Mouse (Mus musculus) erythroblast, embryonic 14.5 days (primary cell): ENCODE data around the gene Sppl3. TPM values are rescaled to one million over a fixed set of nuclear protein-coding genes. Genes with fewer than 3 reads are reported as not detected.

ENCODE experiments used
- H3K27me3 ChIP-seq: 2 replicates; pipeline ENCODE4 v1.6.1; 2012; ENCODE audit warnings: inconsistent platforms; ENCODE audit not compliant: control insufficient read depth
- H3K36me3 ChIP-seq: 2 replicates; pipeline ENCODE4 v1.6.1; 2012; ENCODE audit warnings: mild to moderate bottlenecking, inconsistent platforms; ENCODE audit not compliant: control insufficient read depth
- H3K4me1 ChIP-seq: 2 replicates; pipeline ENCODE4 v1.6.1; 2012; ENCODE audit warnings: inconsistent platforms; ENCODE audit not compliant: control insufficient read depth
- H3K4me3 ChIP-seq: replicated peaks from 2 replicates; pipeline ENCODE3; 2012; ENCODE audit warnings: moderate library complexity, mild to moderate bottlenecking, inconsistent platforms
- H3K9me3 ChIP-seq: 2 replicates; pipeline ENCODE4 v1.6.1; 2012; ENCODE audit warnings: low read length, inconsistent platforms, mixed read lengths; ENCODE audit not compliant: control insufficient read depth
- GATA1 ChIP-seq: IDR thresholded peaks from 2 replicates; pipeline ENCODE4 v1.6.1; 2012; ENCODE audit warnings: low read length, inconsistent platforms, mixed read lengths
- TAL1 ChIP-seq: IDR thresholded peaks from 3 replicates; pipeline ENCODE4 v1.6.1; 2012; ENCODE audit warnings: low read length, inconsistent platforms, mixed read lengths
- polyA plus RNA-seq: library from polyadenylated mRNA; stranded (reverse); fragments of >175 nt; gene quantifications from 2 replicates; pipeline ENCODE4 v1.2.3, GENCODE M21; 2012

Gene Sppl3
- polyA plus RNA-seq, 1 experiment = 4.6 TPM

DNA sequence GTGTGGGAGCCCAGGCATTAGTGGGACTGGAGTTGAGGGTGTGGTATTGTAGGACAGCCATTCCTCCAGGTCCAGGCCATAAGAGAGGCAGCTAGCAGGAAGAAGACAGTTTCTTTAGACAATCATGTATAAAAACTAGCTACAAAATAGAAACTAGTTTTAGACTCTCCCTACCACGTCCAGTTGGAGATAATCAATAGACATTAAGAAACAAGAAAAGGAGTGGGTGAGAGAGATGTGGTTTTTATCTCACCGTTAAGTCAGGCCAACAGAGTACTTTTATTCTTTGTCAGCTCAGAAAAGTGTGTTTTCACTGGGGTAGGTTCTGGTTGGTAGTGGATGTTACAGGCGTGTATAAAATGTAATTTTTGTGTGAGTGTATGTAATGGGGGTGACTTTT, 50.0 kb downstream of the Sppl3 start:
- no peaks in the 10 kb centered on the region for H3K27me3 ChIP-seq
- peaks cover 7% of the 10 kb centered on the region for H3K9me3 ChIP-seq
- H3K4me1 ChIP-seq = peaks cover 82% of the 10 kb centered on the region
- TF ChIP-seq TAL1 (no peak), GATA1 (no peak)
- H3K4me3 ChIP-seq = no peak overlapping the region
- peaks cover 77% of the 10 kb centered on the region for H3K36me3 ChIP-seq

- Histone ChIP-seq H3K4me3 (no peak overlapping the region), H3K27me3 (no peaks in the 10 kb centered on the region), H3K36me3 (peaks cover 76% of the 10 kb centered on the region), H3K9me3 (no peaks in the 10 kb centered on the region), H3K4me1 (peaks cover 80% of the 10 kb centered on the region)
- TF ChIP-seq GATA1 (no peak), TAL1 (no peak)
Observed at GRCm38 (mm10) chr5:115062566-115062965, 51.6 kb downstream of the Sppl3 start.

- Histone ChIP-seq H3K4me1 (peaks cover 80% of the 10 kb centered on the region), H3K4me3 (no peak overlapping the region), H3K9me3 (no peaks in the 10 kb centered on the region), H3K27me3 (no peaks in the 10 kb centered on the region), H3K36me3 (peaks cover 81% of the 10 kb centered on the region)
- no peak for TF ChIP-seq TAL1
- TF ChIP-seq GATA1 = no peak
Observed at GRCm38 (mm10) chr5:115063391-115063790, 52.5 kb downstream of the Sppl3 start.

DNA sequence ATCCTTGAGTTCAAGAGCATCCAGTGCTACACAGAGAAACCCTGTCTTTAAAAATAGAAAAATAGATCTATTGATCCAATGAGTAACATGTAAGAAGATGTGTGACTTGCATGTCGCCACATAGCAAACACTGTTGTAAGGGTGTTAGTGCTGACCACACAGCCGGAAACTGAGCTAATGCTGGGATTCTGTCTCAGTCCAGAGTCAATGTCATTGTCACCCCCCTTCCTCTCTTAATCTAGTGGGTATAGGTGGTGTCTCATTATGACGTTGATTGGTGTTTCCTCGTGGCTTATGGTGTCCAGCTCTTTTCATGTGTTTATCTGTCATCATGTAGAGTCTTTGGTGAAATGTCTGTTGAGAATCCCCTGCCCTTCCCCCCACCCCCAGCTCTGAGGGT, 55.3 kb downstream of the Sppl3 start:
- Histone ChIP-seq H3K4me1 (peaks cover 77% of the 10 kb centered on the region), H3K36me3 (peaks cover 84% of the 10 kb centered on the region), H3K9me3 (no peaks in the 10 kb centered on the region), H3K27me3 (no peaks in the 10 kb centered on the region), H3K4me3 (no peak overlapping the region)
- no peak for TF ChIP-seq GATA1
- TF ChIP-seq TAL1 = no peak

DNA sequence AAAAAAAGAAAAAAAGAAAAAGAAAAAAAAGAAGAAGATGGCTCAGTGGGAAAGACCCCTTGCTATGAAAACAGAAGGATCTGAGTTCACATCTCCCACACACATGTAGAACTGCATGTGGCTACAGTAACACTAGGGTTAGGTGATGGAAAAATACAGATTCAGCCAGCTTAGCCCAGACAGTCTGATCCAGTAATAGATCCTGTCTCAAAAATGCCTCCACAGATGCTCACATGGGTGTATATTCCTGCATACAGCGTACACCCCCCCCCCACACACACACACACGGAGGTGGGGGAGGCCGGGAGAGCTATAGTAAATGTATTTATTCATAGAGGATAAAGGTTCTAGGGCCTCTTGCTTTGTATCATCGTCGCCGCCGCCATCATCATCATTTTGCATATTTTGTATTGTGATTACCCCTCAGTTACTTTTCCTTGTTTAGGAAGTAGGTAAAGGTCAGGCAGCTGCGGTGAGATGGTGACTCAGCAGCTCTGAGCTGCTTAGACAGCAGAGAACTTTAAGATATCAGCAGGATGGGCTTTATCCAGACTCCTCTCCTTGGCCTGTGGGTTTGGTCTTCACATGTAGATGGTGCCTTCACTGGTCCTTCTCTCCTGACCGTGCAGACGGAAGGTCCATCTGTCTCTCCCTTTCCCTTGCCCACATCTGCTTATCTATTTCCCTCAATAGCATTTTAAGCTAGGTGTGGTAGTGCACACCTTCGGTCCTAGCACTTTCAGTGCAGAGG, 57.9 kb downstream of the Sppl3 start:
- peaks cover 80% of the 10 kb centered on the region for H3K36me3 ChIP-seq
- peak; percentile 56 for TF ChIP-seq TAL1
- peak; percentile 48; the same call in 1 of the 2 replicates for TF ChIP-seq GATA1

GRCm38 (mm10) chr5:115069611-115070010, 58.7 kb downstream of the Sppl3 start:
- Histone ChIP-seq H3K4me3 (no peak overlapping the region), H3K4me1 (peaks cover 93% of the 10 kb centered on the region), H3K9me3 (no peaks in the 10 kb centered on the region), H3K36me3 (peaks cover 75% of the 10 kb centered on the region), H3K27me3 (no peaks in the 10 kb centered on the region)
- TF ChIP-seq TAL1 (no peak), GATA1 (no peak)

More for the DNA sequence above, 57.9 kb downstream of the Sppl3 start:
- Histone ChIP-seq H3K4me1 (peaks cover 85% of the 10 kb centered on the region), H3K27me3 (no peaks in the 10 kb centered on the region), H3K4me3 (peak overlapping the region; percentile 33), H3K9me3 (no peaks in the 10 kb centered on the region)

GRCm38 (mm10) chr5:115070457-115070856, 59.5 kb downstream of the Sppl3 start:
- TF ChIP-seq GATA1 = no peak
- TF ChIP-seq TAL1 = no peak
- no peaks in the 10 kb centered on the region for H3K9me3 ChIP-seq
- H3K4me3 ChIP-seq = peak overlapping the region; percentile 42
- H3K36me3 ChIP-seq = peaks cover 75% of the 10 kb centered on the region
- H3K4me1 ChIP-seq = peaks cover 95% of the 10 kb centered on the region
- H3K27me3 ChIP-seq = no peaks in the 10 kb centered on the region

GRCm38 (mm10) chr5:115071096-115071901, 60.4 kb downstream of the Sppl3 start:
- peak overlapping the region; percentile 1 for H3K4me3 ChIP-seq
- H3K36me3 ChIP-seq = peaks cover 75% of the 10 kb centered on the region
- H3K9me3 ChIP-seq = no peaks in the 10 kb centered on the region
- no peaks in the 10 kb centered on the region for H3K27me3 ChIP-seq
- TF ChIP-seq GATA1 = 0 out of 2 replicates have a peak, but pooled peaks have one; percentile 10
- no peak for TF ChIP-seq TAL1
- peaks cover 95% of the 10 kb centered on the region for H3K4me1 ChIP-seq

- Histone ChIP-seq H3K4me3 (peak overlapping the region; percentile 48), H3K36me3 (peaks cover 80% of the 10 kb centered on the region), H3K27me3 (no peaks in the 10 kb centered on the region), H3K9me3 (no peaks in the 10 kb centered on the region), H3K4me1 (peaks cover 97% of the 10 kb centered on the region)
- TF ChIP-seq GATA1 (no peak), TAL1 (no peak)
Observed at GRCm38 (mm10) chr5:115072143-115072542, 61.2 kb downstream of the Sppl3 start.
